Mouse (Mus musculus): ENCODE data around the gene Arpp21. TPM values are rescaled to one million over a fixed set of nuclear protein-coding genes. Genes with fewer than 3 reads are reported as not detected.

Arpp21 gene
- polyA plus RNA-seq, 1 experiment from 2014 or later: 40.2 TPM

GRCm38 (mm10) chr9:112247183-112247582 is 11.4 kb upstream of the Arpp21 start:
- H3K27me3 ChIP-seq: no peaks in the 10 kb centered on the region
- no peaks in the 10 kb centered on the region for H3K9me3 ChIP-seq
- H3K4me1 ChIP-seq (replicated peaks): no peaks in the 10 kb centered on the region
- H3K4me3 ChIP-seq: no peak overlapping the region
- no peak overlapping the region for H3K9ac ChIP-seq
- H3K27ac ChIP-seq: no peak overlapping the region
- no peak for ATAC-seq (ENCODE audit: low FRiP score)
- no peak overlapping the region for H3K4me2 ChIP-seq
- H3K36me3 ChIP-seq: no peaks in the 10 kb centered on the region
- 77% methylated on average over 2 of the region's 2 CpGs for WGBS

- no peaks in the 10 kb centered on the region for H3K9me3 ChIP-seq
- H3K36me3 ChIP-seq: no peaks in the 10 kb centered on the region
- H3K9ac ChIP-seq: no peak overlapping the region
- ATAC-seq (ENCODE audit: low FRiP score): no peak
- no peak overlapping the region for H3K27ac ChIP-seq
- peaks cover 11% of the 10 kb centered on the region for H3K4me1 ChIP-seq (replicated peaks)
- no peak overlapping the region for H3K4me2 ChIP-seq
- WGBS: 76% methylated on average over 9 of the region's 9 CpGs
- H3K27me3 ChIP-seq: peaks cover 9% of the 10 kb centered on the region; the same call in 1 of the 2 replicates
- H3K4me3 ChIP-seq: no peak overlapping the region
These were observed 2.4 kb upstream of the Arpp21 start for GRCm38 (mm10) chr9:112238168-112238567.

- no peaks in the 10 kb centered on the region for H3K9me3 ChIP-seq
- 0 out of 2 replicates have a peak overlapping the region, but pooled peaks have one; percentile 6 for H3K4me2 ChIP-seq
- H3K27me3 ChIP-seq: peaks cover 21% of the 10 kb centered on the region; the same call in 1 of the 2 replicates
- H3K4me3 ChIP-seq: no peak overlapping the region
- 78% methylated on average over 8 of the region's 8 CpGs for WGBS
- no peak overlapping the region for H3K9ac ChIP-seq
- no peaks in the 10 kb centered on the region for H3K36me3 ChIP-seq
- peaks cover 11% of the 10 kb centered on the region for H3K4me1 ChIP-seq (replicated peaks)
- H3K27ac ChIP-seq: no peak overlapping the region
- no peak for ATAC-seq (ENCODE audit: low FRiP score)
These were observed 813 bp upstream of the Arpp21 start for GRCm38 (mm10) chr9:112236551-112236950.

- WGBS: under 1% methylated on average over 40 of the region's 44 CpGs
These were observed 570 bp downstream of the Arpp21 start for GRCm38 (mm10) chr9:112235041-112235695.

DNA sequence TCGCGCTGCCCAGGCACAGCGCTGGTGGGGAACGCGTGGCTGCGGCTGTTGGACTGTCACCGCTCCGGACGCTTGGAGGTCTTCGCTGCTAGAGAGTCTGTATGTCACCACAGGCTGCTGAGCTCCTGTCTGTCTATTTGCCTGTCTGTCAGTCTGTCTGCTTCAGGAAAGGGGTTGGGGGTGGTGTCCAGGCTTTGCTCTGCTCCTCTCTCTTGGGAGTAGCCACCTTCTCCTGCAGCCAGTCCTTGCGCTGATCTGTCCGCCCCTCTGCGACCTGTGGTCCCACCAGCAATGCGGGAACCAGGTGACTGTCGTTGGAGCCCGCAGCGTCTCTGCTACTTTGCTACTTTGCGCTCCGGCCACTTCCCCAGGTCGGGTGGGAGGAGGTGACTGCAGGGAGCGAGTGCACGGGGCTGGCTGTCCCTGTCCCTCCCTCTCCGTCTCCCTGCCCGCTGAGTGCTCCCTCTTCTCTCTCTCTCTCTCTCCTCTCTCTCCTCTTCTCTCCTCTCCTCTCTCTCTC is 1.2 kb downstream of the Arpp21 start:
- under 1% methylated on average over 24 of the region's 24 CpGs for WGBS
- Histone ChIP-seq H3K4me3 (peak overlapping the region; percentile 65), H3K4me2 (peak overlapping the region; percentile 84), H3K27me3 (peaks cover 21% of the 10 kb centered on the region; the same call in 1 of the 2 replicates), H3K9ac (peak overlapping the region; percentile 93), H3K9me3 (no peaks in the 10 kb centered on the region), H3K36me3 (no peaks in the 10 kb centered on the region), H3K27ac (peak overlapping the region; percentile 97), H3K4me1 (replicated peaks) (peaks cover 11% of the 10 kb centered on the region)
- peak; percentile 72 for ATAC-seq (ENCODE audit: low FRiP score)

More at GRCm38 (mm10) chr9:112235041-112235695, 570 bp downstream of the Arpp21 start:
- peaks cover 21% of the 10 kb centered on the region; the same call in 1 of the 2 replicates for H3K27me3 ChIP-seq
- peak overlapping the region; percentile 97 for H3K27ac ChIP-seq
- no peaks in the 10 kb centered on the region for H3K9me3 ChIP-seq
- peak; percentile 93 for ATAC-seq (ENCODE audit: low FRiP score)
- no peaks in the 10 kb centered on the region for H3K36me3 ChIP-seq
- peak overlapping the region; percentile 65 for H3K4me3 ChIP-seq
- H3K4me2 ChIP-seq: peak overlapping the region; percentile 84
- H3K9ac ChIP-seq: peak overlapping the region; percentile 93
- peaks cover 11% of the 10 kb centered on the region for H3K4me1 ChIP-seq (replicated peaks)

DNA sequence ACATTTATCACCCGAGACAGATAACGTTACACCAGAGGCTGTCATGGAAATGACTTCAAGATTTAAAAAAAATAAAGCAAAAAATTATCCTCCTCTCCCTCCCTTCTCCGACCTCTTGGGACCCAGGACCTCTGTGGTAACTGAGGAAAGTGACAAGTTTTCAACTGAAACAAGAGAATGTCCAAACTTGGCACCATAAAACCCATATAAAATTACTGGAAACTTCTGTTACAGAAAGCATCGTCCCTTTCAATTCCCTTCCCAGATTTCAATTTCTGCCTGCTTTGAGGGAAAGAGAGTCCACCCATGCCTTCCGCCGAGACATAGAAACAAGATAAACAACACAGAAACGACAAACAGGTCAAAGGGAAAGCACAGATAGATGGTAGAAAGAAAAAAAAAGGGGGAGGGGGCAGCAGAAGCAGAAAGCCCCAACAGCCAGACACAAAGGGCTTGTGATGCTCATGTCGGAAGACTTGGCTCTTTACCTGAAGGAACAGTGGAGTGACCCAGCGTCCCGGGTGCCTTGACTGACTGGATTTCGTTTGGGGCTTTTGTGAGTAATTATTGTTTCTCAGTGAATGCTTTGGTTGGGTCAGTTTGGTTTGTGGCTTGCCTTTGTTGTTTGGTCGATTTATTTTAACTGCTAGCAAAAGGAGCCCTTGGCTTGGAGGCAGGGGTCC is 1.8 kb downstream of the Arpp21 start:
- WGBS: 16% methylated on average over 12 of the region's 12 CpGs
- Histone ChIP-seq H3K4me3 (peak overlapping the region; percentile 65), H3K27ac (peak overlapping the region; percentile 97), H3K4me2 (peak overlapping the region; percentile 84), H3K36me3 (no peaks in the 10 kb centered on the region), H3K27me3 (peaks cover 21% of the 10 kb centered on the region; the same call in 1 of the 2 replicates), H3K9ac (peak overlapping the region; percentile 93), H3K4me1 (replicated peaks) (peaks cover 11% of the 10 kb centered on the region), H3K9me3 (no peaks in the 10 kb centered on the region)
- no peak for ATAC-seq (ENCODE audit: low FRiP score)

DNA sequence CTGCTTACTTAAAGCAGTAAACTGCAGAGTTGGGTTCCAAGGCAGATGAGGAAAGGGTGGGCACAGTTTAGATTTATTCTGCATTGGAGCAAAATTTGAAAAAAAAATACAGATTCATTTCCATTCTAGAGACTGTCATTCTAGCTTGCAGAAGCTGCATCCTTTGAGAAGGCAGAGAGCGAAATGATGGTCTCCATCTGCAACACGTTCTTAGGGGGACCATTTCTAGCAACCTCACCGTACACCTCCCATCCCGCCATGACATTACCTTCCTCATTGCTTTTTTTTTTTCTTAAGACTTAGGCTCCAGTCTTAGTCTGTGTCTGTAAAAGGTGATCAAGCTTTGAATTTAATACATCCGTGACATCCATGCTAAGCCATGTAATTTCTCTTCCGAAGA is 2.4 kb downstream of the Arpp21 start:
- Histone ChIP-seq H3K27me3 (peaks cover 21% of the 10 kb centered on the region; the same call in 1 of the 2 replicates), H3K27ac (peak overlapping the region; percentile 97), H3K9me3 (no peaks in the 10 kb centered on the region), H3K4me3 (peak overlapping the region; percentile 65), H3K9ac (peak overlapping the region; percentile 93), H3K4me2 (peak overlapping the region; percentile 84), H3K4me1 (replicated peaks) (peaks cover 11% of the 10 kb centered on the region), H3K36me3 (no peaks in the 10 kb centered on the region)
- WGBS: 62% methylated on average over 6 of the region's 6 CpGs
- no peak for ATAC-seq (ENCODE audit: low FRiP score)

DNA sequence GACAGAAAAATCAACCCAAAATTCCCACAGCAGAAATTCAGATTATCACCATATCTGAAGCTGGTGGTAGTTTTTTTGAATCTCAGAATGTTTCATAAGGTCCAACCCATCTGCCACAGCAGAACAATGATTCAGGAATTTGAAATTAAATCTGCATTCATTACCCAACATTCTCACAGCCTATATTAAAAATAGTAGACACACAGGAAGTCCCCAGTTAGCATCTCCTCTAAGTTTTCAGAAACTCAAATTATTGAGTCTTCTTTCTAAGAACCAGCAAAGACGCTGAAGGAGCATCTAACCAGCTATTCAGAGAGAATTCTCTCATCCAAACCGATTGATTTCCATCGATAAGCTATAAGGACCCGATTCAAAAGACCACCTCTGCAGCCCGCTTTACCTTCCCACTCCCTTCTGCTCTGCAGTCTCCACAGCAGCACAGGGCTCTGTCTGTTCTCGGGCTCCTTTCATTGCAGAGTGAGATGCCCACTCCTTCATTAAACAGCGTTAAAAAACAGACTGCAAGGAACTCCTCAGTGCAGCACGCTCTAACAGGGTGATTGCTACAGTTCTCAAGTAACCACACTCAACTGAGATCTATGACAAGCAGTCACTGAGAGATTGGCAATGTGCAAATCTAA is 3.7 kb downstream of the Arpp21 start:
- Histone ChIP-seq H3K4me2 (peak overlapping the region; percentile 84), H3K36me3 (no peaks in the 10 kb centered on the region), H3K27ac (peak overlapping the region; percentile 97), H3K9me3 (no peaks in the 10 kb centered on the region), H3K9ac (peak overlapping the region; percentile 93), H3K4me1 (replicated peaks) (peaks cover 11% of the 10 kb centered on the region), H3K27me3 (peaks cover 16% of the 10 kb centered on the region; the same call in 1 of the 2 replicates), H3K4me3 (peak overlapping the region; percentile 65)
- no peak for ATAC-seq (ENCODE audit: low FRiP score)
- WGBS: 64% methylated on average over 8 of the region's 8 CpGs

- H3K36me3 ChIP-seq: no peaks in the 10 kb centered on the region
- H3K4me3 ChIP-seq: peak overlapping the region; percentile 65
- peaks cover 16% of the 10 kb centered on the region; the same call in 1 of the 2 replicates for H3K27me3 ChIP-seq
- peaks cover 11% of the 10 kb centered on the region for H3K4me1 ChIP-seq (replicated peaks)
- WGBS: 77% methylated on average over 5 of the region's 5 CpGs
- no peak for ATAC-seq (ENCODE audit: low FRiP score)
- peak overlapping the region; percentile 84 for H3K4me2 ChIP-seq
- H3K27ac ChIP-seq: peak overlapping the region; percentile 55; the same call in 1 of the 2 replicates
- H3K9me3 ChIP-seq: no peaks in the 10 kb centered on the region
- H3K9ac ChIP-seq: 0 out of 2 replicates have a peak overlapping the region, but pooled peaks have one; percentile 55
These were observed 4.4 kb downstream of the Arpp21 start for GRCm38 (mm10) chr9:112231383-112231782.

GRCm38 (mm10) chr9:112230716-112231361 is 4.9 kb downstream of the Arpp21 start:
- no peak overlapping the region for H3K27ac ChIP-seq
- H3K36me3 ChIP-seq: no peaks in the 10 kb centered on the region
- peaks cover 16% of the 10 kb centered on the region; the same call in 1 of the 2 replicates for H3K27me3 ChIP-seq
- 81% methylated on average over 4 of the region's 4 CpGs for WGBS
- peaks cover 11% of the 10 kb centered on the region for H3K4me1 ChIP-seq (replicated peaks)
- H3K9ac ChIP-seq: peak overlapping the region; percentile 55
- H3K4me2 ChIP-seq: peak overlapping the region; percentile 84
- no peak for ATAC-seq (ENCODE audit: low FRiP score)
- H3K9me3 ChIP-seq: no peaks in the 10 kb centered on the region
- peak overlapping the region; percentile 65 for H3K4me3 ChIP-seq

- Histone ChIP-seq H3K27ac (no peak overlapping the region), H3K9ac (no peak overlapping the region), H3K9me3 (no peaks in the 10 kb centered on the region), H3K27me3 (peaks cover 12% of the 10 kb centered on the region; the same call in 1 of the 2 replicates), H3K4me2 (0 out of 2 replicates have a peak overlapping the region, but pooled peaks have one; percentile 23), H3K36me3 (no peaks in the 10 kb centered on the region), H3K4me3 (no peak overlapping the region), H3K4me1 (replicated peaks) (no peaks in the 10 kb centered on the region)
- 82% methylated on average over 3 of the region's 3 CpGs for WGBS
- no peak for ATAC-seq (ENCODE audit: low FRiP score)
These were observed 7.3 kb downstream of the Arpp21 start for GRCm38 (mm10) chr9:112228470-112228869.
